ENCODE assay signal across 9 mouse cellular contexts in genomic region chr2:14639877-14640276, GRCm38 (mm10).
"Had no signal": no experiment of that assay in that cellular context is flagged by ENCODE, and none has a peak within 500 bp of the region (broad histone marks: within the 10 kb centered on the region; RNA-seq: fewer than 3 reads in every experiment).

No protein-coding gene starts in this region.

- H3K4me1 ChIP-seq: neural tube, embryonic 12.5 days had no signal

- H3K27ac ChIP-seq: limb, embryonic 13.5 days; liver, embryonic 14.5 days; neural tube, embryonic 12.5 days; stomach, postnatal 0 days had no signal

- H3K36me3 ChIP-seq: limb, embryonic 13.5 days; neural tube, embryonic 12.5 days had no signal

- H3K9ac ChIP-seq: limb, embryonic 13.5 days; liver, embryonic 14.5 days; neural tube, embryonic 12.5 days had no signal

- H3K4me2 ChIP-seq: limb, embryonic 13.5 days; neural tube, embryonic 12.5 days had no signal

- DNase-seq: kidney, adult 8-10 months; kidney, postnatal 25 days; left cerebral cortex, postnatal 4 days; lung, adult 18-20 months; thymus, postnatal 4 days had no signal

- H3K9me3 ChIP-seq: limb, embryonic 13.5 days; neural tube, embryonic 12.5 days had no signal

- H3K4me3 ChIP-seq: limb, embryonic 13.5 days; neural tube, embryonic 12.5 days had no signal

- H3K27me3 ChIP-seq: limb, embryonic 13.5 days; neural tube, embryonic 12.5 days had no signal
